Mouse (Mus musculus) thymus, postnatal 10 days (tissue): ENCODE data around the gene Zeb2.

Source experiments
- DNase-seq, 2 experiments: peaks; one replicate each; pipeline ENCODE4 v3.0.0; 2021; ENCODE audit warnings: low spot score in 2 of 2

The Zeb2 gene

DNA sequence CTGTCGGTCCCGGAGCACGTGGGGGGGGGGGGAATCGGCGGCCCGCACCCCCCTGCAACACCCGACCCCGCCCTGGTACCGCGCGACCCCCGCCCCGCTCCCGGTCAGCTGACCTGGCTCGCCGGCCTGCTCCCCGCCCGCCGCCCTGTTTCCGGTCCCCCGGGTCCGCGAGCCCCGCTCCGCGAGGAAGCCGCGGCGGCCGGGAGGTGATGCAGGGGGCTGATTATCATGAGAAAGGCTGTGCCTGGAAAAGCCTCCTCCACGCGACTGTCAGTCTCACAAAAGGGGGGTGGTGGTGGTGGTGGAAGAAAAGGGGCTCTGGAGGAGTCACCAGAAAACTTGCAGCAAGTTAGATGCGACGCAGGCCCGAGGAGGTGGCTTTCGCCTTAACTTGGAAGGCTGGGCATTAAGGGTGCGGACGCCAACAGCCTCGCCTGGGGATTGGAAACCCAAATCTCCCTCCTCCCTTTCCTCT, at the start of gene Zeb2:
TSS of gene Zeb2 (minus strand) at position 309 of the 475 bp plus-strand sequence.
- peak in 1 of 2 experiments; percentile 25 for DNase-seq

DNA sequence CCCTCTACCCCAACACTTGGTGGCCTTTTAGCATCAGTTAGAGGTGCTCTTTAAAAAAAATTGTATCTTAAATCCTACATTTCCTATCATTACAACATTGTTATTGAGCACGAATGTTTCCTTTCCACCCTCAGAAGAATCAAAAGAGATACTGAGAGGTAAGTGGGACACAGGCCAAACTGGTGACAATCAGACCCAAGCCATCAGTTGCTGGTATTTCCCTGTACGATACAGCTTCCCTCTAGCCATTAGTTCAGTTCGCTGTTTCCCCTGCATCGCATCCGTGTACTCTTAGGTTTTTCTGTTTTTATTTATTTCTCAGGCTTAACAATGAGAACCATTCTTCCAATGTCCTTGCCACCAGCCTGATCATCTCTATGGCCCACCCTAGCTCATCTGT, 41.6 kb upstream of the Zeb2 start:
- DNase-seq = no peak

DNA sequence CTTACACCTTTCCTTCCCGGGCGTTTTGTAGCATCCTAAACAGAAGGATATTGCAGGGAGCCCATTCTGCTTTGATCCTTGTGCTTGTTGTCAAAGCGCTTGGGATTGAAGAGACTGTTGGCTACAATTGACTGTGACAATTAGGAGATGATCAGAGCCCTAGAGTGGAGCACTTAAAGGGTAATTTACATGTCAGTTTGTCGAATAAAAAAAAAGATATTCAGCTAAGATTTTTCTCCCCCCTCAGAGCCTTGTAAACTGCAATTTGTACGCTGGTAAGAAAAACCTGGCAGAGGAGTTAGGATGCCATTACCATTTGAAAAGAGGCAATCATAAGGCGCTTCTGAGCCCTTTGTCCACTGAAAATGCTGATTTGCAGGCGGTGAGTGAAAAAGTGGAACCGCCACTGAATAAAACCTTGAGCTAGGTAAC, 41.2 kb upstream of the Zeb2 start:
- no peak for DNase-seq

DNA sequence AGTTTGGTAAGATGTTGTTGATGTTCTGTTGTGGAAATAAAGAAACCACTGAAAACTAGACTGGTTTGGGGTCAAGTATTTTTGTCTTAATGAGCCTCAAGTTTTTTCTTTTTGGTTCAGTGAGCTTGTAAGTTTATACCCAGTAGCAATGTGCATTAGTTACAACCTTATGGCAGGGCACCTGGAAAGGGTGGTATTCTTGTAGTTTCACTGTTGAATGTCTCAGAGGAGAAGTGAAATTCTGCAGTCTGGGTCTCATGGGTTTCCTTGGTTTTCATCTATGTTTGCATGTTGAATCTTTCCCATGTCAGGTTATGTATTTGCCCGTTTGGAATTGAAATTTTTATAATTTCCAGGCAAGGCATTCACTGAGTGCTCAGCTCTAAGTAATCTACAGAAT, 36.1 kb upstream of the Zeb2 start:
- DNase-seq = no peak

DNA sequence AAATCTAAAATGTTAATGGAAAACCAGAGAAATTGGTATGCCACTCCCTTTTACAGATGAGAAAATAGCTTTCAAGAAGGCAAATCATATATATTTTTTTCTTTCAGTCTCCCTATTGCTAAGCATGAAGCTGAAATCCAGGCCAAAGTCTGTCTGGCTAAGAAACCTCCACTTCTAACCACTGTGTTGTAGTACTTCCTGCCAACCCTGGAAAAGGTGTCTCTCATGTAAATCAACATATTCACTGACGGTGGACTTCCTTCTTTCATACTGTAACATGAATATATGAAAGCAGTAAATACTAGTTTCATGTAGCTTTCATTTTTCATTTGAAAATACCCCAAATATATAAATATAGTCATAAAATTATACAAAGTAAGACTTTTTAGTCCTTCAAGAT, 26.0 kb upstream of the Zeb2 start:
- no peak for DNase-seq

DNA sequence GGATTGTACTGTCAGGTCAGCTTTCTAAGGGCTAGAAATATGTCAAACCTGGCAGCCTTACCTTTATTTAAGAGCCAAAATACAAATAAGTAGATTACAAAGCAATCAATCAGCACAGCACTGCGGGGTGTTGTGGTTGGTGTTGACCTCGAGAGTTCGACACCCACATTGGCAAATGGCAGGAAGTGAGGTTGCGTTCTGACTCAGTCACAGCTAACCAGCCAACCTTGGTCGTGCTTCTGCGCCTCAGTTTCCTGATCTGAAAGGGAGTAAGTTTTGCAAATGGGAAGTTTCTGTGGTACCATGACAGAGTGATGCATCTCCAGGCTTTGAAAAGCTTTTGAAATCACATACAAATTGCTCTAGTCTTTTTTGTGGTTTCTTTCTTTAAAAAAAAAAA, 21.7 kb upstream of the Zeb2 start:
- DNase-seq = no peak

DNA sequence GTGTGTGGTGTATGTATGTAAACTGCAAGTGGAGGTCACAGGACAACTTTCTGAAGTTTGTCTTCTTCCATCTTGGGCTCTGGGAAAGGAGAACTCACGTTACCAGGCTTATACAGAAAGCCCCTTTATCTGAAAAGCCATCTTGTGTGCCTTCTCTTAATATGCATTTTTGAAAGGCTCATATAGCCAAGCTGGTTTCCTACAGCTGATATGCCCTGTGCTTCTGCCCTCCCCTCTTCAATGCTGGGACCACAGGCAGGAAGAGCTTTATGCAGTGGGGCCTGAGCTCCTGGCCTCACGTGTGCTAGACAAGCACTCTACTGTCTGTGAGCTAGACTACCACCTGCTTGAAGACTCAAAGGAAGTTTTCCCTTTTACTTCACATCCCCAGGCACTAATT, 19.6 kb upstream of the Zeb2 start:
- no peak for DNase-seq

DNA sequence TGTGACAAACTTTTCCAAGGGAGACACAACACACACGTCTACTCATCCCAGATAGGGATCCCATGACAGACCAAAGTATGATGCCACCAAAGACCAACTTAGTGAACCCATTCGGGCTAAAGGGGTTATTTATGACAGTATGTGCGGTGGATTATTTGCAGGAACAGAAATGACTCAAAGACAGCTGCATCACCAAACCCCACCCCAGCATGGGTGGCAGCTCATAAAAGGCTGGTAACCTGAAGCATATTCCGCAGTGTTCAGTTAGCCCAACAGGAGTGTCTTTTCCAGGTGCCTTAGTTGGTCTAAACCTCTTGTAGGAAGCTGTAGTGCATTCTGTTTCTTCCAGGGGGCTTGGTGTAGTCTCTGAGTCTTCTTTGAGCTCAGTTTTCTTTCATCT, 16.0 kb upstream of the Zeb2 start:
- no peak for DNase-seq

DNA sequence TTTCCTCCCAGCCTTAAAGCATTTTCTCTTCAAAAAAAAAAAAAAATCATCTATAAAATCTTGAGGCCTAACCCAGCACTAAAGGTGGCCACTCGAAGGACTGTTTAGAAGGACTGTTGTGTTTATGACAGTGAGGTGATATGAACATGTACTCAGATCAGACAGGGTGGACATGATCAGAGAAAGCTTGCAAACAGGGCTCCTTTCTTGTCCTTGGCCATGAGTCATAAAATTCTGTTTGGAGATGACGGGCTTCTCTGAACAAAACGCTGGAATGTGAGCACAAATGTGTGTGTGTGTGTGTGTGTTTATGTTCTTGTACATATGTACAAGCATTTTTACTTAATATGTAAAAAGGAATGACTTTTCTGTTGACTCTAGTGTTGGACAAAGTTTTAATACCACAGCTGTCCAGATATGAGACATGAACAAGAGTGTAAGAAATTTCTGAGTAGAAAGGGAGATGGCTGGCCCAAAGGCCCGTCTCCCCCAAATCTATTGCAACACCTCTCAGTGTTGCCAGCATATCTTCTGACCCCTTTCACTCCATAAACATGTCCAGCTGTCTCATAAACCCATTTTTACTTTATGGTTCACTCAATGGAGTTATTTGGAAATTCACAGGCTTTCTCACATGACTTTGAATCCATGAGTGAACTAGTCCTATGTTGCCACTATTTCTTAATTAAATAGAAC, 13.4 kb upstream of the Zeb2 start:
- DNase-seq = no peak

DNA sequence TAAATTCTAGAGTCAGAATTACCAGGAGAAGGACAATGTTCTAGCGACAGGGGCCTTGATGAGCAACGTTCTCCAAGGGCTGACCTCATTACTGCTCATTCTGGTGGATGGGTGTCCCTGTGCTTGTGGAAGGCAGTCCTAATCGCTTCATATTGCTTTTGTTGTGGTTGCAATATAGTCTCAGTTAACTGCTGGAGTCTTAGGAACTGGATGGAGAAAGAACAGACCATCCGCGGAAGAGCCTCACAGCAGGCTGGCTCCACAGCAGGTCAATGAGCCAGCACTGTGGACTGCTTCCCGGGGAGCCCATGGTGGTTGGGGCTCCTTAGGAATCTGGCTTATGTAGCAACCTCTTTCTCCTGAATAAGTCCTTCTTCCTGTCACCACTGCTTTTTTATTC, 12.4 kb upstream of the Zeb2 start:
- DNase-seq = no peak

DNA sequence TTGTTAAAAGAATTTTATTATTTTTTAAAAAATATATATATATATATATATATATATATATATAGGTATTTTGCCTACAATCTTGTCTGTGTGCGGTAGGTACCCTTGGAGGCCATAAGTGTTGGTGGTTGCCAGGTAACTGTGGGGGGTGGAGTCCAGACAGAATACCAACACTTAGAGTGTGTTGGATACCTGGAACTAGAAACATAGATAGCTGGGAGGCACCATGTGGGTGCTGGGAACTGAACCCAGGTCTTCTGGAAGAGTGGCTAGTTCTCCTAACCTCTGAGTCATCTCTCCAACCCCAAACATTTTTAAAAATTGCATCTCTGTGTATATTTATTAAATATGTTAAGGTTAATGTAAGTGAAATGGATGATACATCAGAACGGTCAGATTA, 11.5 kb upstream of the Zeb2 start:
- DNase-seq = no peak

DNA sequence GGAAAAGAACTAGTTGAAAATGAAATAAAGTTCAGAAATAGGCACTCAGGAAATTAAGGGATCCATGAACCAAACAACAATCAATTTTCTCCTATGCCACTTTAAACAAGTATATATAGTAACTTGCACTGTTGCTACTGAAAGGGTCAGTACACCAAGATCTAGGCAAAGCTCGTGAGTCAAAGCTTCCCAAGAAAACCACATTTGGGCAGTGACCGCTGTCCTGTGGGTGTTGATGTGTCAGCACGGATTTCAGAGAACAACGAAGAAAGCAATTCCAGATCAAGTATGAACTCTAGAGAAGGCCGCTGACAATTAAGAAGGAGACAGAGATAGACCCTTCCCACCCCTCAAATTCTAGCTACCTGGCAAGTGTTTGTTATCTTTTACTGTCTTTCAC, 9.2 kb upstream of the Zeb2 start:
- DNase-seq = no peak

DNA sequence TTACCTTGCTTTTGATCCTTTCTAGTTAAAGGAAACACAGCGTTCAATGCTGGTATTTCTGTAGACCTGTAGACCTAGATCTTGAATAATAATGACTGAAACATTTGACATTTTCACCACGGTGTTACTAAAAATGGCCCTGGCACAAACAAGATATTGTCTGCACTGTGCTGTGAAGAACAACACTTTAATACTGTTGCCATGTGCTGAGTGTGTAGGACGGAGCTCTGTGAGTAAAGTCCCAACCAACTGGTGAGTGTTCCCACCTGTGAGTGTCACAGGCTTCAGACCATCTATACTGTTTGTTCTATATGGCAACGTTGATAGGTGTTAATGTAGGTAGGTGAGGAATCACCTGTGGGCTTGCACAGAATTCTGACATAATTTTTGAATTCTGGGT, 8.0 kb upstream of the Zeb2 start:
- DNase-seq = no peak

DNA sequence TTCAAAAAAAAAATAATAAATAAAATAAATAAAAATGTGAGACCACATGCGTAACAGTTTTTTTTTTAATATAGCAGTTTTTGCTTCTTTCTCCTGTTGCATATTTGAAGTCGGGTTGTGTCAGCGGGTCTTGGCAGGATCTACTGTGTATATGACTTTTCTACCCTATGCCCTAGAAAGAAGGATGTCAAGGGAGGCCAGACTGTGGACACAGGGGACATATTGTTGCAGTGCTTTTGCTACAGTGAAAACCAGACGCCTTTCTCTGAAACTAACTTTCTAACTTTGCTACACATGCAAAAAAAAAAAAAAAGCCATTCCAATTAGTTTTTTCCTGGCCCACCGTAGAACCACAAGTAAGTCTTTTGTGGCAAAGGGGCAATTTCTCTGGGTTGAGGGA, 6.3 kb upstream of the Zeb2 start:
- no peak for DNase-seq

DNA sequence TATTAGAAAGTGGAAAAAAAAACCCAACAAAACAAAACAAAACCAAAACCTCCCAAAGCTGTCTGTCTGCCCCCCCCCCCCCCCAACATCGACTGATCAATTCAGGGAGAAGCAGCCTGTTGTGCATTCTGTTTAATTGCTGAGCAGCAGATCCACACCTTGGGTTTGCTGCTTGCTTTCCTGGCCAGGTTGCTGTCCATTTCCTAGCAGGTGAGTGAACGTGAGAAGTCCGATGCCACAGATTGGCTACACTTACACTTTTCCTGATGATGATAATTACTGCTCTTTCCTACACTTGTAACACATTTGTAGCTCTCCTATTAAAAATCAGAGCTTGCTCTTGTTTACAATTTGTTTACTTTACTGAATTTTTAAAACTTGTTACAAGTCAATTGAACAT, 926 bp upstream of the Zeb2 start:
- no peak for DNase-seq

DNA sequence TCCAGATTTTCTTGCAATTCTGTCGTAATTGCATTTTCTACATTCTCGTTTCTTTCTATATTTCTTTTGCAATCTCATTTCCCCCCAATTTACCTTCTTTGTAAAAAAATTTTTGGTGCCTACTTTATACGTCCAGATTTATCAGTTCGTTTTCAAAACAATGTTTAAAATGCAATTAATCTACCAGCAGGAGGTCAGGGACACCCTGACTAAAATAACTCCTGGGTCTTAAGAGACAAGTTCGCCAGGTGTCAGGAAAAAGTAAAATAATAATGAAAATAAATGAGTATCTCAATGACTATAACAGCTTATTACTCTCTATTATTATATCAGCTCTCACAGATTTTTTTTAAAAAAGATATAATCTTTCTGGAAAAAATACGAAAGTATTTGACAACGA, 397 bp upstream of the Zeb2 start:
- DNase-seq = no peak

DNA sequence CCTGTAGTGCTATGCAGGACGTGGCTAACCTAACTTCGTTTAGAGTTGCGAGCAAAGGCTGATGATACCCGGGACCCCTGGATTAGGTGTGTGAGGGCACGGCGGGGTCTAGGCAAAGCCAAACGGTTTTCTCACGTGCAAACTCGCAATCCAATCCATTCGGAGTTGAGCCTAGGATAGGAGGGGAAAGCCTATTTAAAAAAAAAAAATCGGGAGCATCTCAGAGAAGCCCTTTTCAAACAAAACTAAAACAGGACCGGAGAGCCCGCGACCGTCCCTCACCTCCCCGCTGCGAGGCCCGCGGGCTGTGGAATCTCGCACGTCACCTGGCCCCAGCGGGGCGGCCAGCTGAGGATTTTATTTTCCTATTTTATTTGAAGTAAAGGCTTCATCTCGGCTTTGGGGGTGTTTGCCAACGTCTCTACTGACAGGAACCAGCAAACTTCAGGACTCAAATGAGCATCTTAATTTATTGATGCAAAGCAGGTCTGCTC, 617 bp downstream of the Zeb2 start:
- no peak for DNase-seq

DNA sequence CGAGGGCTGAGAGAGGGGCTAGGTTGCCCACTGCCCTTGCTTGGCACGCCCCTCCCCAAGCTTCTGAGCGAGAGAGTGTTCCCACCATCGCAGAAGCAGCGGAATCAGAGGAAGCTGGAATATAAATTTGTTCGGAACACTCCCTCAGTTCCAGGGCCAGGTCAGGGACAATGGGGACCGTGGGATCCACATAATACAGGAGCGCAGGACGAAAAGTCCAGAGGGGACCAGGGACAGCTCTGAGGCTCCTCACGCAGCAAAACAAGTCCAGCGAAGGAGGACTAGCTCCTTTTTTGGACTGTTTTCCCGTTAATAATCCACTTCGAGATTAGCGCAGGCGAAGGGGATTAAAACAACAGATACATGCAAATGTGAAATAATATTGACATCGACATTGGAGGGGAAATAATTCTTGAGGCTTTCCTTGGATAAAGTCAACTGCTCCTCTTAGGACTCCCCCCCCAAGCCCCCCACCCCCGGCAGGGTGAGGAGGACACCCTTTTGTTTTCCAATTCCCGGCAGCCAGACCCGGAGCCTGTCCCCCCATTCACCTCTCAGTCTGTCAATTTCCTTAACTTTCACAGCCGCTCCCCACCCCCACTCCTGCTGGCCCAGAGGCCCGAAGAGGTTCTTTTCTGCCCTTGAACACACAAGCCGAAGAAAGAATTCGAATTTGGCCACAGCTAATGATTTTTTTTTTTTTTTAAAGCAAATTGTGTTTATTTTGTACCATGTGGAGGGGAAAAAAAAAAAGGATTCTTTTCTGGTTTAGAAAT, 1.3 kb downstream of the Zeb2 start:
- DNase-seq = no peak

DNA sequence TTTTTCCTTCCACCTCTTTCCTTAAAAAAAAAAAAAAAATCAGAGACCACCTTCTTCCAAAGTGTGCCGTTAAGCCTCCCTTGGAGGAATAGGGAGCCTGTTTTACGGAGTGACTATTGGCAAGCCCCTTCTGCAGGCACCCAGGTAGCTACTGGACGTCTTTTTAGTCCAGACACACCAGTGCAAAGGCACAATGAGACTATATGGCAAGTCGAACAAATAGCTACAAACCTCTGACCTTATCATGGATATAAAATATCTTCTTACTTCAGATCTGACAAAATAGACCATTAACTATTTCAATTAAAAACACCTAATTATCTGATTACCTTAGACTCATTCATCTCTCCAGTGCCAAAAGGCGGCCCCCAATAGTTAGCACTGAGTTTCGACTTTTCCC, 2.0 kb downstream of the Zeb2 start:
- DNase-seq = no peak

DNA sequence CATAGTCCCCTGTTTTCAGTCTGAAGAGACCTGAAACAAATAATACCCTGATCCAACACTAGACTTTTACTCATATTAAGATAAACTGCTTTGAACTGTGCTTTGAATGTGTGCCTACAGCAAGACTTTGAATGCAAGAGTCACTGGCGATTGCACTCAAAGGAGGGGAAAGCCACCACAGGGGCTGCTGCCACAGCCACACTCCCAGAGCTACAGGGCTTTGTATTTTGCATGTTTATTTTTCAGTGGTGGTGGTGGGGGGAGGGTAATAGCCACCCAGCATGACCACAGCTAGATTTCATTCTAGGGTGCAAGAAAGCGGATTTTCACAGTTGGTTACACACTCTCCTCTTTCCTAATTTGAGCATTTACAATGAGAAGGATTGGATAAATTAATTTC, 2.6 kb downstream of the Zeb2 start:
- DNase-seq = no peak

DNA sequence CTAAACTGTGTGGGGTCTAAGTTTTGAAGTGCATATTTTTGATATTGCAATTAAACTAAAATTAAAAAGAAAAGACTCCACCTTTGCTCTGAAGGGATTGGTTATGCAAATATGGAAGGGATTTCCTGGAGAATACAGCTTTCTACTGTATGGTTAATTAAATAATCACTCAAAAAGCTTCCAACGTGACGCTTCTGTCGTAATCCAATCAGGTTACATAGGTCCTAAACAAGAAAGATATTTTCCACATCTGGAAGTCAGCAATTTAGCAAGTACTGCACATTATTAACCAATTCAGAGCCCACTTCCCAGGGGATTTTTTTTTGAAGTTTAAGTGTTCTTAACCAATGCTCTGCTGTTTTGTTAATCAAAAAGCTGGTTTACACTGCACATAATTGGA, 3.3 kb downstream of the Zeb2 start:
- DNase-seq = no peak

DNA sequence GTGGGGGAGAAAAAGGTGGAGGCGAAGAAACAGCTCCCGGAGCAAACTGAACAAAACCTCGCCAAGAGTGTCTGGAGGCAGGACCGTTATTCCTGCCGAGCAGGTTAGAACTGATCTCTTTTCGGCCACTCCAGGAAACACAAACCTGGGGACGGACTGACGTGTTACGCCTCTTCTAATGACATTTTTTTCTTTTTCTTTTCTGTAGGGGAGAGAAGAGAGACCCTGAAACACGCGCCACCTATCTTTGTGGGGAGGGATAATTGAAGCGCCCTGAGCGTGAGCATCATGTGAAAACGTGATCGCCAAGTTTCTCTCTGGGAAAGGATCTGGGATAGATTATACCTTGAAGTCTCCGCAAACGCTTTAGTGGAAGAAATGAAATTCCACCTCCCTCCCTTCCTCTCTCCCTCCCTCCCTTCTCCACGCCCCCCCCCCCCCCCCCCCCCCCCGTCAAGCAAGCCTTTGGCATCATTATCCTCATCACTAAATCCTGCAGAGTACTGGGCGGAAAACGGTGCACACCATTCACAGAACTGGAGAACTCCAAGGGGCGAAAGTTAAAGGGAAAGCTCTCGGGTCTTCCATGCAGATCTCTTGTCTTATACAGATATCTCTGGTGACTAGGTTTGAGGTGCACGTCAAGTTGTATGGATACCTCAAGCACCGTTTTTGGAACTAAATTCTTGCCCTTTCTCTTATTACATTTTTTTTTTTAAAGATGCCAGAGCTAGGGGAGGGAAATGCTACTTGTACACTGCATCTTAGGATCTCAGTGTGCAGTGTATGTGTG, 4.1 kb downstream of the Zeb2 start:
- DNase-seq = peak in 1 of 2 experiments; percentile 12
